Mouse (Mus musculus): Measurements from ENCODE around the gene Mgat4e. TPM values are rescaled to one million over a fixed set of nuclear protein-coding genes. Genes with fewer than 3 reads are reported as not detected.

The Mgat4e gene
- polyA plus RNA-seq, 1 experiment: 1.3 TPM

DNA sequence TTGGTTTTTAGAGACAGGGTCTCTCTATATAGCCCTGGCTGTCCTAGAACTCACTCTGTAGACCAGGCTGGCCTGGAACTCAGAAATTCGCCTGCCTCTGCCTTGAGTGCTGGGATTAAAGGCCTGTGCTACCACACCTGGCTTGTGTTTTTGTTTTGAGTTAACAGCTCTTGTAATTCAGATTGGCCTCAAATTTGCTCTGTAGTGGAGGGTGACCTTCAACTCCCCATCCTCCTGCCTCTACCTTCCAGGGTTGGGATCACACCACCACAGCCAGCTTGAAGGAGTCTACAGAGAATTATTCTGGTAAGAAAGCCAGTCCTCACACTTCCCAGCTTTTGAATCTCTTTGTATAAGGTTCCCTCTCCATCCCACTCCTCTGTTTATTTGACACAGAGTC, 48.6 kb downstream of the Mgat4e start:
- Histone ChIP-seq H3K9me3 (replicated peaks; ENCODE audit: control insufficient read depth, insufficient read depth, low read length, poor library complexity, severe bottlenecking) (no peaks in the 10 kb centered on the region), H3K9ac (ENCODE audit: low read depth, poor library complexity, severe bottlenecking) (no peak overlapping the region), H3K27ac (ENCODE audit: insufficient read depth, low read length) (peak overlapping the region; percentile 65), H3K36me3 (ENCODE audit: control insufficient read depth, insufficient read depth, low read length, poor library complexity, severe bottlenecking) (peaks cover 3% of the 10 kb centered on the region; the same call in 1 of the 2 replicates), H3K27me3 (ENCODE audit: control insufficient read depth, insufficient read depth, low read length, poor library complexity, severe bottlenecking) (no peaks in the 10 kb centered on the region), H3K4me1 (ENCODE audit: control insufficient read depth, insufficient read depth, low read length) (peaks cover 2% of the 10 kb centered on the region), H3K4me3 (ENCODE audit: low read depth, low read length) (no peak overlapping the region)
- TF ChIP-seq CTCF (IDR thresholded peaks at IDR 0.05; ENCODE audit: low read depth, low read length) (no peak), EP300 (IDR thresholded peaks at IDR 0.05; ENCODE audit: insufficient read depth, low read depth, low read length) (no peak), POLR2A (IDR thresholded peaks at IDR 0.05; ENCODE audit: insufficient read depth, low read length) (no peak)

DNA sequence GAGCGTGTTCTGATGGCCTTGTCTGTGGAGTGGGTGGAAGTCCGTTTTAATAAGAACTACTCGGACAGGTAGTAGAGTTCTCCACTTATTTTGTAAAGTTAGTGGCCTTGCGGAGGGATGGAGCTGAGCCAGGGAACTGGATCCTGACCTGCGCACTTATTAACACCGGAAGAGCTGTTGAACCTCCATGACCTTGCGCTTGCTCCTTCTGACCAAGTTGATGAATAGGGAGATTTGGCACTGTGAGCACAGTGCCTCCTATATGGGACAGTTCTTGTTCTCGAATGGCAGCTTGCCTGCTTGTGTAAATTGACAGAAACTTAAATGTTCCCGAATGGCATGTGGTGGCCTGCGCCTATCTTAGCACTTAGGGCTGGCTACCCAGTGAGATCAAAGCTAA, 53.5 kb downstream of the Mgat4e start:
- Histone ChIP-seq H3K27ac (ENCODE audit: insufficient read depth, low read length) (no peak overlapping the region), H3K36me3 (ENCODE audit: control insufficient read depth, insufficient read depth, low read length, poor library complexity, severe bottlenecking) (peaks cover 3% of the 10 kb centered on the region; the same call in 1 of the 2 replicates), H3K9me3 (replicated peaks; ENCODE audit: control insufficient read depth, insufficient read depth, low read length, poor library complexity, severe bottlenecking) (no peaks in the 10 kb centered on the region), H3K4me3 (ENCODE audit: low read depth, low read length) (peak overlapping the region; percentile 42), H3K27me3 (ENCODE audit: control insufficient read depth, insufficient read depth, low read length, poor library complexity, severe bottlenecking) (no peaks in the 10 kb centered on the region), H3K4me1 (ENCODE audit: control insufficient read depth, insufficient read depth, low read length) (peaks cover 3% of the 10 kb centered on the region), H3K9ac (ENCODE audit: low read depth, poor library complexity, severe bottlenecking) (peak overlapping the region; percentile 50)
- TF ChIP-seq CTCF (IDR thresholded peaks at IDR 0.05; ENCODE audit: low read depth, low read length) (no peak), EP300 (IDR thresholded peaks at IDR 0.05; ENCODE audit: insufficient read depth, low read depth, low read length) (no peak), POLR2A (IDR thresholded peaks at IDR 0.05; ENCODE audit: insufficient read depth, low read length) (no peak)

DNA sequence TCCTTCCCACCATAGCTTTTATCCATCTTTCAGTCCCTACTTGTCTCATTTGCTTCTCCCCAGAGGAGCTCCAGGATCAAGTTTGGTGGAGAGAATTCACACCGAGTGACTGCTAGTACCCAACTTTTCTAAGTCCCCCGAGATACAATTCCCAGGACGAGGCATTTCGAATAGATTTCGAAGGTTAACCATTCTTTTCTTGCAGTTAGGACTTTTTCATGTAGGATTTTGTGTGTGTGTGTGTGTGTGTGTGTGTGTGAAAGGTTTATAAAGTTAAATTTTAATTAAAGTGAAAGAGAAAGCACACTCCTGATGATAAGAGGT, 54.3 kb downstream of the Mgat4e start:
- H3K27me3 ChIP-seq (ENCODE audit: control insufficient read depth, insufficient read depth, low read length, poor library complexity, severe bottlenecking): no peaks in the 10 kb centered on the region
- TF ChIP-seq EP300 (IDR thresholded peaks at IDR 0.05; ENCODE audit: insufficient read depth, low read depth, low read length) (no peak), POLR2A (IDR thresholded peaks at IDR 0.05; ENCODE audit: insufficient read depth, low read length) (no peak), CTCF (IDR thresholded peaks at IDR 0.05; ENCODE audit: low read depth, low read length) (no peak)
- H3K4me3 ChIP-seq (ENCODE audit: low read depth, low read length): peak overlapping the region; percentile 75
- no peaks in the 10 kb centered on the region for H3K9me3 ChIP-seq (replicated peaks; ENCODE audit: control insufficient read depth, insufficient read depth, low read length, poor library complexity, severe bottlenecking)
- H3K9ac ChIP-seq (ENCODE audit: low read depth, poor library complexity, severe bottlenecking): peak overlapping the region; percentile 50
- peaks cover 3% of the 10 kb centered on the region; the same call in 1 of the 2 replicates for H3K36me3 ChIP-seq (ENCODE audit: control insufficient read depth, insufficient read depth, low read length, poor library complexity, severe bottlenecking)
- H3K4me1 ChIP-seq (ENCODE audit: control insufficient read depth, insufficient read depth, low read length): peaks cover 3% of the 10 kb centered on the region
- H3K27ac ChIP-seq (ENCODE audit: insufficient read depth, low read length): peak overlapping the region; percentile 3; the same call in 1 of the 2 replicates

DNA sequence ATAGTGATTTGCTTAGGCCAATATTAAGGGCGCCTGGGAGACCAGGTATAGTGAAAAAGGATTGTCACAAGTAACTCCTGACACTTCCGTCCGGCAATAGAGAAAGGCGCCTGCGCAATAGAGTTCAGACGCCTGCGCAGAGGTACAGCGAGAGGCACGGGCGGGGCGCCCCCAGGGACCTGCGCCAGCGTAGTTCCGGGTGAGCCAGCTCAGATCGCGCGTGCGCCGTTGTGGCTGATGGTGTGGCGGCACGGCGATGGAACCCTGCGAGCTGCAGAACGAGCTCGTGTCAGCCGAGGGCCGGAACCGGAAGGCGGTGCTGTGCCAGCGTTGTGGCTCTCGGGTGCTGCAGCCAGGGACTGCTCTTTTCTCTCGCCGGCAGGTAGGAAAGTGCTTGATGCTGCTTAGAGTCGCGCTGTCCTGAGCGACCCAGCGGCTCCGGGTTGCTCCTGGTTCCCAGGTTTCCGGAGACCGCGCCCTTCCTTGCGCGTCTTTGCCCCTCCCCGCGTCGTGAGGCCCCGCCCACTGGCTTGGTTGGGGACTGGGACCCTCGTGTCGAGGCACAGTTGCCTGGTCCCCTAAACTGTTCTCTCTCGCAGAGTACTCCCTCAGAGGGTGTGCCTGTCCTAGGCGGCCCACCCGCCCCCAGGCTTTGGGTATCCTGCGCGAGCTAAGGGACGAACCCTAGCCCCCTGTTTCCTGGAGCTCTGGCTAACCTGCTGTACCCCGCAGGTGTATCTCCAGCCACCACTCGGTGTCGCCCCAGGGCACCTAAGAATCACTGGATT, 54.9 kb downstream of the Mgat4e start, which contains the start of gene Rabif:
Gene Rabif (plus strand): TSS at position 221 of the 788 bp plus-strand sequence.
- Histone ChIP-seq H3K27me3 (ENCODE audit: control insufficient read depth, insufficient read depth, low read length, poor library complexity, severe bottlenecking) (no peaks in the 10 kb centered on the region), H3K27ac (ENCODE audit: insufficient read depth, low read length) (peak within 1 kb of the TSS; percentile 55), H3K9me3 (replicated peaks; ENCODE audit: control insufficient read depth, insufficient read depth, low read length, poor library complexity, severe bottlenecking) (no peaks in the 10 kb centered on the region), H3K4me3 (ENCODE audit: low read depth, low read length) (peak within 1 kb of the TSS; percentile 75), H3K9ac (ENCODE audit: low read depth, poor library complexity, severe bottlenecking) (peak within 1 kb of the TSS; percentile 50), H3K4me1 (ENCODE audit: control insufficient read depth, insufficient read depth, low read length) (peaks cover 3% of the 10 kb centered on the region), H3K36me3 (ENCODE audit: control insufficient read depth, insufficient read depth, low read length, poor library complexity, severe bottlenecking) (peaks cover 7% of the 10 kb centered on the region)
- TF ChIP-seq POLR2A (IDR thresholded peaks at IDR 0.05; ENCODE audit: insufficient read depth, low read length) (peak; percentile 45), EP300 (IDR thresholded peaks at IDR 0.05; ENCODE audit: insufficient read depth, low read depth, low read length) (no peak), CTCF (IDR thresholded peaks at IDR 0.05; ENCODE audit: low read depth, low read length) (peak; percentile 57)

DNA sequence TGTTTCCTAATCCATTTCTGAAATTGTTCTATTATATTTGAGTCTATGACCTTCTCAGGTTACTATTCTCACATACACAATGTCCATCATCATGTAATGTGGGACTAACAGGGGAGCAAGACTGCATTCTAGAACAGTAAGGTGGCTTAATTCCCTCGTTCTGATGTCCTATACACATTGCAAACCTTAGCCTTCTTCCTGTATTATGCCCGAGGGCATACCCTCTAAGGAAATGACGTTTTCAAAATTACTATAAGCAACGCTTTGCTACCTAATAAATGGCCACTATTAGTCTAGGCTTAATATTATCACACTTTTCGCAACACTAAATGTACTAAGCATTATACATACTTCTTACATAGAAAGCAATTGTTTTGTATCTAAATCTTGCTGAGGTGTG, 55.5 kb downstream of the Mgat4e start:
- Histone ChIP-seq H3K4me1 (ENCODE audit: control insufficient read depth, insufficient read depth, low read length) (peaks cover 3% of the 10 kb centered on the region), H3K4me3 (ENCODE audit: low read depth, low read length) (peak overlapping the region; percentile 60), H3K9ac (ENCODE audit: low read depth, poor library complexity, severe bottlenecking) (peak overlapping the region; percentile 50), H3K27ac (ENCODE audit: insufficient read depth, low read length) (peak overlapping the region; percentile 55; the same call in 1 of the 2 replicates), H3K9me3 (replicated peaks; ENCODE audit: control insufficient read depth, insufficient read depth, low read length, poor library complexity, severe bottlenecking) (no peaks in the 10 kb centered on the region), H3K27me3 (ENCODE audit: control insufficient read depth, insufficient read depth, low read length, poor library complexity, severe bottlenecking) (no peaks in the 10 kb centered on the region), H3K36me3 (ENCODE audit: control insufficient read depth, insufficient read depth, low read length, poor library complexity, severe bottlenecking) (peaks cover 13% of the 10 kb centered on the region)
- TF ChIP-seq EP300 (IDR thresholded peaks at IDR 0.05; ENCODE audit: insufficient read depth, low read depth, low read length) (no peak), CTCF (IDR thresholded peaks at IDR 0.05; ENCODE audit: low read depth, low read length) (no peak), POLR2A (IDR thresholded peaks at IDR 0.05; ENCODE audit: insufficient read depth, low read length) (no peak)

DNA sequence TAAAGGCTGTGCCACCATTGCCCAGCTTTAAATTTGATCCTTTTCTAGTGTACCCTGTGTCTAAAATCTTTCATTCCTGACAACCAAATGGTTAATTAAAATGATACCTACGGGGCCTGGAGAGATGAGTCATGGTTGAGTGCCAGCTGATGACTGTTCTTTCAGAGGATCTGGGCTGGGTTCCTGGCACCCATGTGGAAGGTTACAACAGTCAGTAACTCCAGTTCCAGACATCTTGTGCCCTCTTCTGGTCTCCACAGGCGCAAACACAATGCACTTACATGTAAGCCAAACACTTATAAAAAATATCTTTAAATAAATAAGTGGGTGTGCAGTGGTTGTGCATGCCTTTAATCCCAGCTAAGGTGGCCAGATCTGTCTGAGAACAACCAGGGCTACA, 56.0 kb downstream of the Mgat4e start:
- peak overlapping the region; percentile 50; the same call in 1 of the 2 replicates for H3K9ac ChIP-seq (ENCODE audit: low read depth, poor library complexity, severe bottlenecking)
- no peaks in the 10 kb centered on the region for H3K9me3 ChIP-seq (replicated peaks; ENCODE audit: control insufficient read depth, insufficient read depth, low read length, poor library complexity, severe bottlenecking)
- TF ChIP-seq CTCF (IDR thresholded peaks at IDR 0.05; ENCODE audit: low read depth, low read length) (no peak), POLR2A (IDR thresholded peaks at IDR 0.05; ENCODE audit: insufficient read depth, low read length) (no peak), EP300 (IDR thresholded peaks at IDR 0.05; ENCODE audit: insufficient read depth, low read depth, low read length) (no peak)
- no peak overlapping the region for H3K27ac ChIP-seq (ENCODE audit: insufficient read depth, low read length)
- no peaks in the 10 kb centered on the region for H3K27me3 ChIP-seq (ENCODE audit: control insufficient read depth, insufficient read depth, low read length, poor library complexity, severe bottlenecking)
- H3K4me1 ChIP-seq (ENCODE audit: control insufficient read depth, insufficient read depth, low read length): peaks cover 2% of the 10 kb centered on the region
- peaks cover 12% of the 10 kb centered on the region for H3K36me3 ChIP-seq (ENCODE audit: control insufficient read depth, insufficient read depth, low read length, poor library complexity, severe bottlenecking)
- no peak overlapping the region for H3K4me3 ChIP-seq (ENCODE audit: low read depth, low read length)
